ENCODE assay signal across 15 mouse cellular contexts in the genomic region with DNA sequence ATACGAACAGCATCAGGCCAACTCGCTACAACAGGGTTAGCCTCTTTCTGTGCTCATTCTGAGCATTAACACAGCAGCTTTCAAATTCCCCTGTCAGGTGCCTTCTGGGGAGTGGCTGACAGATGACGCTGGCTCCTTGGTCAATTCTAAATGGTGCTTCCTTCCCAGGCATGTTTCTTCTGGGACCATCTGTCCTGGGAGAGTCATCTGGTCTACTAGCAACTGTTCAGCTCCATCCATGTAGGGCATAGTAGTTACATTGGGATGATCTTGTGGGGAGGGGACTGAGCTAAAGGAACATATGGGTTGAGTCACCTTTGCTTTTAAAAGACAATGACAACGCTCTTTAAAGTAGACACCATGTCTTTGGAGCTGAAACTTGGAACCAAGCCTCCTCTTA.
"Had no signal": no experiment of that assay in that cellular context is flagged by ENCODE, and none has a peak within 500 bp of the region (broad histone marks: within the 10 kb centered on the region; RNA-seq: fewer than 3 reads in every experiment).

No protein-coding gene starts in this region.

- H3K27ac ChIP-seq: neural tube, embryonic 13.5 days; neural tube, embryonic 15.5 days; stomach, embryonic 15.5 days had no signal

- H3K4me3 ChIP-seq: neural tube, embryonic 13.5 days; neural tube, embryonic 15.5 days; stomach, embryonic 15.5 days had no signal

- H3K27me3 ChIP-seq: neural tube, embryonic 13.5 days; neural tube, embryonic 15.5 days; stomach, embryonic 15.5 days had no signal

- H3K36me3 ChIP-seq: neural tube, embryonic 13.5 days; neural tube, embryonic 15.5 days; stomach, embryonic 15.5 days had no signal

- H3K9ac ChIP-seq: neural tube, embryonic 13.5 days; neural tube, embryonic 15.5 days; stomach, embryonic 15.5 days had no signal

- H3K4me2 ChIP-seq: neural tube, embryonic 13.5 days; neural tube, embryonic 15.5 days; stomach, embryonic 15.5 days had no signal

- DNase-seq: retina, postnatal 1 day; right cerebral cortex, adult 18-20 months; right cerebral cortex, postnatal 14 days; right cerebral cortex, postnatal 25 days; right cerebral cortex, postnatal 4 days; spleen, adult 18-20 months; thymus, adult 18-20 months; thymus, adult 2 months; thymus, postnatal 14 days; thymus, postnatal 25 days; thymus, postnatal 36 days; thymus, postnatal 4 days had no signal

- H3K9me3 ChIP-seq: neural tube, embryonic 13.5 days; neural tube, embryonic 15.5 days; stomach, embryonic 15.5 days had no signal
